Mouse (Mus musculus): ENCODE data around the gene Lhfpl2.

- TF ChIP-seq POLR2A (IDR thresholded peaks at IDR 0.05; ENCODE audit: extremely low read depth, insufficient read depth, low read length) (no peak), CTCF (IDR thresholded peaks at IDR 0.05; ENCODE audit: extremely low read depth, insufficient read depth, low read length) (no peak)
Measured at GRCm38 (mm10) chr13:94182026-94182425, 124.4 kb downstream of the Lhfpl2 start.

All from cortical plate, adult 2 months (tissue).